Mouse (Mus musculus): ENCODE results near the gene Smc6. TPM values are rescaled to one million over a fixed set of nuclear protein-coding genes. Genes with fewer than 3 reads are reported as not detected.

Smc6 gene
- total and polyA plus RNA-seq, 2 experiments from 2014 or later: 22.4 to 103 TPM

- no peak for ATAC-seq (ENCODE audit: low FRiP score)
- WGBS: 66% methylated on average over 5 of the region's 5 CpGs
Measured at GRCm38 (mm10) chr12:11349870-11350269, 84.2 kb downstream of the Smc6 start.

GRCm38 (mm10) chr12:11350895-11351294, 85.2 kb downstream of the Smc6 start:
- Histone ChIP-seq H3K27ac (ENCODE audit: low read depth, low read length) (no peak overlapping the region), H3K9me3 (ENCODE audit: low read length) (no peaks in the 10 kb centered on the region), H3K4me3 (ENCODE audit: low read depth, low read length) (no peak overlapping the region), H3K27me3 (ENCODE audit: insufficient read depth, low read length) (no peaks in the 10 kb centered on the region), H3K36me3 (ENCODE audit: insufficient read depth, low read length) (no peaks in the 10 kb centered on the region), H3K4me1 (ENCODE audit: insufficient read depth, low read length) (no peaks in the 10 kb centered on the region), H3K9ac (replicated peaks; ENCODE audit: low read length, poor library complexity, severe bottlenecking) (no peak overlapping the region), H3K4me2 (ENCODE audit: low read depth, low read length, poor library complexity, severe bottlenecking) (no peak overlapping the region)
- DNase-seq (ENCODE audit: low spot score) (peak; percentile 89), ATAC-seq (ENCODE audit: low FRiP score) (peak; percentile 45; the same call in 1 of the 2 replicates)
- WGBS: 33% methylated on average over 5 of the region's 5 CpGs
- peak; percentile 81 for TF ChIP-seq CTCF (IDR thresholded peaks at IDR 0.05)

More at GRCm38 (mm10) chr12:11349870-11350269, 84.2 kb downstream of the Smc6 start:
- Histone ChIP-seq H3K27me3 (ENCODE audit: insufficient read depth, low read length) (no peaks in the 10 kb centered on the region), H3K4me2 (ENCODE audit: low read depth, low read length, poor library complexity, severe bottlenecking) (no peak overlapping the region), H3K4me1 (ENCODE audit: insufficient read depth, low read length) (no peaks in the 10 kb centered on the region), H3K9me3 (ENCODE audit: low read length) (no peaks in the 10 kb centered on the region), H3K9ac (replicated peaks; ENCODE audit: low read length, poor library complexity, severe bottlenecking) (no peak overlapping the region), H3K27ac (ENCODE audit: low read depth, low read length) (no peak overlapping the region), H3K4me3 (ENCODE audit: low read depth, low read length) (no peak overlapping the region), H3K36me3 (ENCODE audit: insufficient read depth, low read length) (no peaks in the 10 kb centered on the region)
- no peak for DNase-seq (ENCODE audit: low spot score)
- no peak for TF ChIP-seq CTCF (IDR thresholded peaks at IDR 0.05)

- H3K36me3 ChIP-seq (ENCODE audit: insufficient read depth, low read length): no peaks in the 10 kb centered on the region
- DNase-seq (ENCODE audit: low spot score): peak; percentile 6
- no peak overlapping the region for H3K4me3 ChIP-seq (ENCODE audit: low read depth, low read length)
- H3K27ac ChIP-seq (ENCODE audit: low read depth, low read length): no peak overlapping the region
- no peaks in the 10 kb centered on the region for H3K9me3 ChIP-seq (ENCODE audit: low read length)
- 67% methylated on average over 6 of the region's 6 CpGs for WGBS
- no peaks in the 10 kb centered on the region for H3K4me1 ChIP-seq (ENCODE audit: insufficient read depth, low read length)
- peak; percentile 60; the same call in 1 of the 2 replicates for ATAC-seq (ENCODE audit: low FRiP score)
- H3K27me3 ChIP-seq (ENCODE audit: insufficient read depth, low read length): no peaks in the 10 kb centered on the region
- H3K9ac ChIP-seq (replicated peaks; ENCODE audit: low read length, poor library complexity, severe bottlenecking): no peak overlapping the region
- TF ChIP-seq CTCF (IDR thresholded peaks at IDR 0.05): no peak
- H3K4me2 ChIP-seq (ENCODE audit: low read depth, low read length, poor library complexity, severe bottlenecking): no peak overlapping the region
Measured at GRCm38 (mm10) chr12:11362435-11362834, 96.7 kb downstream of the Smc6 start.

- no peaks in the 10 kb centered on the region for H3K4me1 ChIP-seq (ENCODE audit: insufficient read depth, low read length)
- WGBS: 57% methylated on average over 6 of the region's 6 CpGs
Measured at GRCm38 (mm10) chr12:11364870-11365269, 99.2 kb downstream of the Smc6 start.

GRCm38 (mm10) chr12:11367099-11367765, 101.5 kb downstream of the Smc6 start:
- H3K36me3 ChIP-seq (ENCODE audit: insufficient read depth, low read length): no peaks in the 10 kb centered on the region; the same call in 1 of the 2 replicates
- no peak for DNase-seq (ENCODE audit: low spot score)
- no peaks in the 10 kb centered on the region for H3K27me3 ChIP-seq (ENCODE audit: insufficient read depth, low read length)
- H3K4me2 ChIP-seq (ENCODE audit: low read depth, low read length, poor library complexity, severe bottlenecking): no peak overlapping the region
- no peak overlapping the region for H3K9ac ChIP-seq (replicated peaks; ENCODE audit: low read length, poor library complexity, severe bottlenecking)
- no peaks in the 10 kb centered on the region for H3K9me3 ChIP-seq (ENCODE audit: low read length)
- H3K4me1 ChIP-seq (ENCODE audit: insufficient read depth, low read length): no peaks in the 10 kb centered on the region
- no peak overlapping the region for H3K4me3 ChIP-seq (ENCODE audit: low read depth, low read length)
- WGBS: 79% methylated on average over 3 of the region's 3 CpGs
- no peak for TF ChIP-seq CTCF (IDR thresholded peaks at IDR 0.05)
- no peak overlapping the region for H3K27ac ChIP-seq (ENCODE audit: low read depth, low read length)
- no peak for ATAC-seq (ENCODE audit: low FRiP score)

More at GRCm38 (mm10) chr12:11364870-11365269, 99.2 kb downstream of the Smc6 start:
- H3K27ac ChIP-seq (ENCODE audit: low read depth, low read length): no peak overlapping the region
- no peaks in the 10 kb centered on the region for H3K36me3 ChIP-seq (ENCODE audit: insufficient read depth, low read length)
- no peak for TF ChIP-seq CTCF (IDR thresholded peaks at IDR 0.05)
- ATAC-seq (ENCODE audit: low FRiP score) (no peak), DNase-seq (ENCODE audit: low spot score) (no peak)
- H3K4me2 ChIP-seq (ENCODE audit: low read depth, low read length, poor library complexity, severe bottlenecking): no peak overlapping the region
- H3K4me3 ChIP-seq (ENCODE audit: low read depth, low read length): no peak overlapping the region
- H3K9me3 ChIP-seq (ENCODE audit: low read length): no peaks in the 10 kb centered on the region
- no peak overlapping the region for H3K9ac ChIP-seq (replicated peaks; ENCODE audit: low read length, poor library complexity, severe bottlenecking)
- no peaks in the 10 kb centered on the region for H3K27me3 ChIP-seq (ENCODE audit: insufficient read depth, low read length)

Small RNA genes within 50 kb of the gene (microRNA-seq; reads per million reads assigned to microRNA genes)
- gene Mir7675 (ENCODE audit: borderline number of aligned reads): not detected

Other genes with a start within 250 kb of the Smc6 start
- gene Kcns3, start 114.8 kb upstream of the Smc6 start, total RNA-seq (2014; rRNA removed): 0.44 and 1.8 TPM in 2 replicates
- 0.49 and 0.65 TPM in 2 replicates for gene Kcns3, start 114.8 kb upstream of the Smc6 start, polyA plus RNA-seq (2015; fragmentation: Nextera tagmentation; extraction: Ambion mirVana)
- gene Msgn1, start 56.9 kb upstream of the Smc6 start, total RNA-seq (2014; rRNA removed): not detected in 2 replicates
- not detected in 2 replicates for gene Msgn1, start 56.9 kb upstream of the Smc6 start, polyA plus RNA-seq (2015; fragmentation: Nextera tagmentation; extraction: Ambion mirVana)
- 0.99 and 2.1 TPM in 2 replicates for gene Gen1, start 85 bp upstream of the Smc6 start, total RNA-seq (2014; rRNA removed)
- 0.42 and 0.51 TPM in 2 replicates for gene Gen1, start 85 bp upstream of the Smc6 start, polyA plus RNA-seq (2015; fragmentation: Nextera tagmentation; extraction: Ambion mirVana)
- gene Vsnl1, start 170.7 kb downstream of the Smc6 start, total RNA-seq (2014; rRNA removed): 208 and 234 TPM in 2 replicates
- 286 and 288 TPM in 2 replicates for gene Vsnl1, start 170.7 kb downstream of the Smc6 start, polyA plus RNA-seq (2015; fragmentation: Nextera tagmentation; extraction: Ambion mirVana)
- gene Rad51ap2, start 190.2 kb downstream of the Smc6 start, total RNA-seq (2014; rRNA removed): 0.49 and 0.85 TPM in 2 replicates
- gene Rad51ap2, start 190.2 kb downstream of the Smc6 start, polyA plus RNA-seq (2015; fragmentation: Nextera tagmentation; extraction: Ambion mirVana): 0.67 and 0.81 TPM in 2 replicates